Mouse (Mus musculus) olfactory bulb, adult 2 months (tissue): ENCODE results near the gene Tapbp.

Experiments
- CTCF ChIP-seq: fragments of 200-500 bp; IDR thresholded peaks from 2 replicates; pipeline ENCODE4 v1.5.1; 2012; ENCODE audit warnings: low read depth, mild to moderate bottlenecking, low read length, moderate library complexity; ENCODE audit not compliant: insufficient read depth
- POLR2A ChIP-seq: fragments of 200-500 bp; IDR thresholded peaks from 2 replicates; pipeline ENCODE4 v1.6.1; 2012; ENCODE audit warnings: mild to moderate bottlenecking, low read depth, low read length, moderate library complexity; ENCODE audit not compliant: insufficient read depth

GRCm38 (mm10) chr17:33953961-33954565 is 38.4 kb downstream of the Tapbp start:
- TF ChIP-seq CTCF (no peak), POLR2A (no peak)
